Mouse (Mus musculus) lung, postnatal 0 days (tissue): ENCODE data around the gene Gtsf2. TPM values are rescaled to one million over a fixed set of nuclear protein-coding genes. Genes with fewer than 3 reads are reported as not detected.
"Not testable (repeated sequence)": the region's sequence is repeated elsewhere in the genome, so short reads cannot be mapped to it uniquely, and the experiment has no call there.

Experiments used
- ATAC-seq: fragments of 200-750 bp; cut with Nextera tagmentation; 2 replicates; pipeline ENCODE4 v1.8.0; 2017; ENCODE audit warnings: moderate library complexity
- DNase-seq: peaks from one replicate; pipeline ENCODE4 v3.0.0-alpha.2; 2016; ENCODE audit warnings: low spot score
- H3K27ac ChIP-seq: fragments of 300-500 bp; sonication (generic); 2 replicates; pipeline ENCODE4 v1.5.1; 2014; ENCODE audit warnings: antibody characterized with exemption, mild to moderate bottlenecking, low read length, mixed read lengths
- H3K27me3 ChIP-seq: fragments of 300-500 bp; sonication (generic); replicated peaks from 2 replicates; pipeline ENCODE4 v1.6.1; 2014; ENCODE audit warnings: low read length, mixed read lengths; ENCODE audit not compliant: insufficient read depth
- H3K36me3 ChIP-seq: fragments of 300-500 bp; sonication (generic); 2 replicates; pipeline ENCODE4 v1.6.1; 2014; ENCODE audit warnings: low read length, mixed read lengths; ENCODE audit not compliant: insufficient read depth
- H3K4me1 ChIP-seq: fragments of 300-500 bp; sonication (generic); 2 replicates; pipeline ENCODE4 v1.6.1; 2014; ENCODE audit warnings: antibody characterized with exemption, low read depth, low read length, mixed read lengths; ENCODE audit not compliant: insufficient read depth
- H3K4me2 ChIP-seq: fragments of 300-500 bp; sonication (generic); replicated peaks from 2 replicates; pipeline ENCODE4 v1.6.1; 2014; ENCODE audit warnings: low read depth, mild to moderate bottlenecking, low read length, moderate library complexity, mixed read lengths
- H3K4me3 ChIP-seq: fragments of 300-500 bp; sonication (generic); 2 replicates; pipeline ENCODE4 v1.5.1; 2014; ENCODE audit warnings: low read depth, low read length
- H3K9ac ChIP-seq: fragments of 300-500 bp; sonication (generic); replicated peaks from 2 replicates; pipeline ENCODE4 v1.6.1; 2014; ENCODE audit warnings: low read depth, mild to moderate bottlenecking
- H3K9me3 ChIP-seq: fragments of 300-500 bp; sonication (generic); 2 replicates; pipeline ENCODE4 v1.6.1; 2016; ENCODE audit warnings: low read length, mixed read lengths
- CTCF ChIP-seq: IDR thresholded peaks from 2 replicates; pipeline ENCODE4 v1.5.1; 2016; ENCODE audit warnings: antibody characterized with exemption, mild to moderate bottlenecking
- EP300 ChIP-seq: IDR thresholded peaks from 2 replicates; pipeline ENCODE4 v1.6.1; 2016; ENCODE audit warnings: antibody characterized with exemption, mild to moderate bottlenecking, control low read depth
- WGBS: fragments of 180-500 bp; shearing (Covaris S2); extraction: QIAGEN DNeasy Blood & Tissue Kit; methylation state at CpG from one replicate; pipeline ENCODE4 v1.1.7; 2014; 5-methylcytosine and 5-hydroxymethylcytosine counted together
- polyA plus RNA-seq: library from polyadenylated mRNA; unstranded; fragments of >200 nt; fragmentation: Nextera tagmentation; extraction: Ambion mirVana; gene quantifications from 2 replicates; pipeline ENCODE4 v1.2.1, GENCODE M21; 2015

Gene Gtsf2
- polyA plus RNA-seq, 1 experiment from 2014 or later: not detected

DNA sequence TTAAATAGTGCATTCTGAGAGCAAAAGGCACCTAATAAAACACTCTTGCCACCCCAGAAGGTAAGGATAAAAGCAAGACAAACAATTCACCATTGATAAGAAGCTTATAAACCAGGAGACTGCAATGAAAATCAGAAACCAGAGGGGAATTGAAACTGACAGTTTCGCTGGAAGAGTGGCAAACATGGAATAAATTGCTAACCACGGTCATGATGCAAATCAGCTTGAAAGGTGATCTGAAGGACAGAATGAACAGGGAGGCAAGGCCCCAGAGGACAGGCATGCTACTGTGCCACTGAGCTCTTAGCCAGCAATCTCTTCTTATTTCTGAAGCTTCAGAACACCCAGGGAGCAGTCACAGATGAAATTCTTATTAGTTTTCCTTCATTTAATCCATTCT, 21.3 kb downstream of the Gtsf2 start:
- Histone ChIP-seq H3K4me1 (no peaks in the 10 kb centered on the region), H3K9me3 (no peaks in the 10 kb centered on the region), H3K9ac (no peak overlapping the region), H3K4me3 (no peak overlapping the region), H3K4me2 (no peak overlapping the region), H3K27me3 (no peaks in the 10 kb centered on the region), H3K36me3 (no peaks in the 10 kb centered on the region), H3K27ac (no peak overlapping the region)
- DNase-seq: no peak
- TF ChIP-seq CTCF (no peak), EP300 (no peak)
- ATAC-seq: no peak
- WGBS: 35% methylated on average over 2 of the region's 2 CpGs

- not testable (repeated sequence) for H3K27me3 ChIP-seq, H3K9ac ChIP-seq, ATAC-seq, H3K36me3 ChIP-seq, H3K9me3 ChIP-seq, H3K4me3 ChIP-seq, H3K4me1 ChIP-seq, DNase-seq, H3K4me2 ChIP-seq, H3K27ac ChIP-seq
- WGBS: 88% methylated on average over 2 of the region's 3 CpGs
These were observed 42.7 kb downstream of the Gtsf2 start for GRCm38 (mm10) chr15:103405586-103405985.

- ATAC-seq: no peak
- 91% methylated on average over 5 of the region's 5 CpGs for WGBS
- no peaks in the 10 kb centered on the region for H3K36me3 ChIP-seq
- TF ChIP-seq EP300 (no peak), CTCF (no peak)
- no peak for DNase-seq
- no peaks in the 10 kb centered on the region for H3K27me3 ChIP-seq
- no peaks in the 10 kb centered on the region for H3K4me1 ChIP-seq
- H3K4me3 ChIP-seq: no peak overlapping the region
- no peak overlapping the region for H3K9ac ChIP-seq
- no peak overlapping the region for H3K4me2 ChIP-seq
- no peaks in the 10 kb centered on the region for H3K9me3 ChIP-seq
- H3K27ac ChIP-seq: no peak overlapping the region
These were observed 46.9 kb downstream of the Gtsf2 start for GRCm38 (mm10) chr15:103401361-103401760.

DNA sequence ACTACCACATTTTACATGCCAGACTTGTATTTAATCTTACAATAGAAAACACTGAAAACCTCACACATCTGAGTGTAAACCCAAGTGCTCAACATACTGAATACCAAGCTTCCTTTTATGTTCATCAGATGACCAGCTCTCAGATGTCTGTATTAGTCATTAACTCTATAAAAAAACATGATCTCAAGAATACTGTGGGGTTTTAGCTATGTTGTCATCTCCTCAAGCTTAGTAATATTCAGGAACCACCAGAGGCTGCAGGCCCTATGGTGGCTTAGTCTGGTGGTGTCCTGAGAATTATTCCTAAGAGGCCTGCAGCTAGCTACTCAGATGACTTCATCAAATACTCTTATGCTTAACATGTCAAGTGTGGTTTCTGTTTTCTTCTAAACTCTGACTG, 54.7 kb downstream of the Gtsf2 start:
- no peaks in the 10 kb centered on the region for H3K9me3 ChIP-seq
- no peak overlapping the region for H3K9ac ChIP-seq
- DNase-seq: no peak
- no peak for ATAC-seq
- no peak overlapping the region for H3K4me3 ChIP-seq
- H3K4me2 ChIP-seq: no peak overlapping the region
- no peak for TF ChIP-seq EP300
- no peak for TF ChIP-seq CTCF
- H3K27me3 ChIP-seq: no peaks in the 10 kb centered on the region
- H3K4me1 ChIP-seq: no peaks in the 10 kb centered on the region
- no peak overlapping the region for H3K27ac ChIP-seq
- H3K36me3 ChIP-seq: no peaks in the 10 kb centered on the region

Other genes starting within 250 kb of the Gtsf2 start
- gene Cbx5, start 208.7 kb downstream of the Gtsf2 start, polyA plus RNA-seq: 27.8 and 29.4 TPM in 2 replicates
- gene Hnrnpa1, start 208.0 kb downstream of the Gtsf2 start, polyA plus RNA-seq: 200 and 211 TPM in 2 replicates
- 10.5 and 11.2 TPM in 2 replicates for gene Nfe2, start 190.1 kb downstream of the Gtsf2 start, polyA plus RNA-seq
- 162 and 163 TPM in 2 replicates for gene Copz1, start 175.8 kb downstream of the Gtsf2 start, polyA plus RNA-seq
- 0.67 and 2.2 TPM in 2 replicates for gene Gpr84, start 137.9 kb downstream of the Gtsf2 start, polyA plus RNA-seq
- 5.0 and 6.5 TPM in 2 replicates for gene Zfp385a, start 108.4 kb downstream of the Gtsf2 start, polyA plus RNA-seq
- 30.0 and 31.2 TPM in 2 replicates for gene Itga5, start 81.7 kb downstream of the Gtsf2 start, polyA plus RNA-seq
- not detected in 2 replicates for gene Gtsf1, start 18.0 kb downstream of the Gtsf2 start, polyA plus RNA-seq
- 3.5 and 3.7 TPM in 2 replicates for gene Nckap1l, start 5.3 kb upstream of the Gtsf2 start, polyA plus RNA-seq
- 2.1 and 2.2 TPM in 2 replicates for gene Pde1b, start 54.6 kb upstream of the Gtsf2 start, polyA plus RNA-seq
- gene Ppp1r1a, start 89.5 kb upstream of the Gtsf2 start, polyA plus RNA-seq: 5.7 and 7.0 TPM in 2 replicates
- 17.9 TPM in 1 of 2 replicates, not detected in the other for gene Glycam1, start 116.6 kb upstream of the Gtsf2 start, polyA plus RNA-seq